Mouse (Mus musculus): ENCODE data around the gene Slc43a3. TPM values are rescaled to one million over a fixed set of nuclear protein-coding genes. Genes with fewer than 3 reads are reported as not detected.
A peak's percentile ranks its signal among the peaks of the same experiment; 100 is the strongest.

Gene Slc43a3
- polyA plus RNA-seq, 1 experiment from 2014 or later, result 35.8 TPM

DNA sequence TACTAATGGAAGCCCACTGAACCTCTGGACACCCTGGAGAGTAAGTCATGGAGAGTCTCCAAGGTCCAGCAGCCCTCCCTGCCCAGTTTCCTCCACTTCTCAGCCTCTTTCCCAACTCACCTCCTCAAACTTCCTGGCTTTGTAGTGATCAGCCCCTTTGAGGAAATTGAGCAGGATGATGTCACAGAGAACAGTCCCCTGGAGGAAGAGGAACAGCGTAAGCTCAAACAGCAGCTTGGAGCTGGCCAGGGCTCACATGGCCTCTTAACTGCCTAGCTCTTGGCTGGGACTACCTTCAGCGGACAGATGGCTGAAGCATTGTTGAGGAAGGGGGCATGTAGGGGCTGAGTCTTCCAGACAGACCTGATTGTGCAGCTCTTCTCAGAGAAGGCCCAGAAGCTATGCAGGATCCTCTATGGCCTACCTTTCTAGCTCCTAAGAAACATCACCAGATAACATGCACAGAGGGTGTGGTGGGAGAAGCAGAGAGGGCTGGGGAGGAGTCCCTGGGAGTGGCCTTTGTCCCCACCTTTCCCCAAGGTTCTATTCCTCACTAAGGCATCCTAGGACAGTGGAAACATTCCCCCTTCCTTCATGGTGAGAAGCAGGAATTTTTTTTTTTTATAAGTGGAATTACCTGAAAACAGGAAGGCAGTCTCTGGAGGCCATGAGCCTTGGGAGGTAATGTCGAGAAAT is 63.3 kb downstream of the Slc43a3 start:
- no peaks in the 10 kb centered on the region for H3K27me3 ChIP-seq
- peaks cover 12% of the 10 kb centered on the region; the same call in 1 of the 2 replicates for H3K4me1 ChIP-seq (replicated peaks)
- whole genome bisulfite sequencing, result 59% methylated on average over 3 of the region's 3 CpGs
- no peak for ATAC-seq (replicated peaks; ENCODE audit: insufficient number of reproducible peaks, insufficient read depth, low FRiP score, low read depth)
- H3K4me3 ChIP-seq, result no peak overlapping the region
- no peak overlapping the region for H3K9ac ChIP-seq
- no peak overlapping the region for H3K4me2 ChIP-seq
- no peaks in the 10 kb centered on the region for H3K36me3 ChIP-seq
- no peaks in the 10 kb centered on the region for H3K9me3 ChIP-seq (replicated peaks)
- H3K27ac ChIP-seq, result peak overlapping the region; percentile 62; the same call in 1 of the 2 replicates

DNA sequence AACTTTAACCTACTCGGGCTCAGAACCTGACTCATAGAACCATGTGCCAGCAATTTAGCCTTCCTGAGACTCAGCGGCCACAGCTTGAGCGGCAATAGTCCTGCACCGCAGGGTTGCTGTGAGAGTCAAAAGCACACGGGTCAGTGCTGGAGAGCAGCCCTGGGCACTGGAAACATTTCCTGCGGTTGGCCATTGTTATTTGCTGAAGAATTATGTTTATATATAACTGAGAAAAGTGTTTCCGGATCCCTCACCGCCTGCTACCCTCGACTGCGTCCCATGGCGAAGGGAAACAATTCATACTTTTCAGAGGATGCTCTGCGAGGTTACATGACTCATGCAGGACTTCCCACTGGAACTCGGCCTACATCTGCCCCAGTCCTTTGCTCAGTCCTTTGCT is 65.1 kb downstream of the Slc43a3 start:
- 77% methylated on average over 13 of the region's 13 CpGs for WGBS

DNA sequence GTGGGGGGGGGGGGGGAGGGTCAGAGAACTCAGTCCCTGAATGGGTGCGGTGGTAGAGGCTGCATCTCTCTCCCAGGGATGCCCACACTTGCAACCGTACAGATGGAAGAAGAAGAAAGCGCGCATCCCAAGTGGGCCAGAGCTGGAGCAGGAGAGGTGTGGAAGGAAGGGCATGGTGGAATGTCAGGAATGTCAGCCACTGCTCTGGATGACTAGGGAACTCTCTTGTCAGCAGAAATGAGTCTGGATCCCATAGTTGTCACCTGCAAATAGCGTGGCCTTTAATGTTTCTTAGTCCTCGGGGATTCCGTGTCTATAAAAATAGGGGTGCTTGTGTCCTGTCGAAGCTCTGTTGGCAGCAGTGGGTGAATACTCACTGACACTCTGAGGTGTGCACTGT is 66.2 kb downstream of the Slc43a3 start:
- WGBS, result 29% methylated on average over 8 of the region's 8 CpGs
- H3K27ac ChIP-seq, result no peak overlapping the region
- H3K9me3 ChIP-seq (replicated peaks), result no peaks in the 10 kb centered on the region
- H3K36me3 ChIP-seq, result no peaks in the 10 kb centered on the region
- no peak overlapping the region for H3K4me2 ChIP-seq
- H3K4me3 ChIP-seq, result no peak overlapping the region
- no peaks in the 10 kb centered on the region for H3K27me3 ChIP-seq
- no peak overlapping the region for H3K9ac ChIP-seq
- peaks cover 12% of the 10 kb centered on the region; the same call in 1 of the 2 replicates for H3K4me1 ChIP-seq (replicated peaks)
- no peak for ATAC-seq (replicated peaks; ENCODE audit: insufficient number of reproducible peaks, insufficient read depth, low FRiP score, low read depth)

More for the DNA sequence above, 65.1 kb downstream of the Slc43a3 start:
- Histone ChIP-seq H3K4me3 (no peak overlapping the region), H3K4me2 (no peak overlapping the region), H3K27me3 (no peaks in the 10 kb centered on the region), H3K9ac (no peak overlapping the region), H3K36me3 (no peaks in the 10 kb centered on the region), H3K9me3 (replicated peaks) (no peaks in the 10 kb centered on the region), H3K27ac (peak overlapping the region; percentile 39), H3K4me1 (replicated peaks) (peaks cover 12% of the 10 kb centered on the region; the same call in 1 of the 2 replicates)
- 0 out of 2 replicates have a peak, but pooled peaks have one; percentile 14 for ATAC-seq (replicated peaks; ENCODE audit: insufficient number of reproducible peaks, insufficient read depth, low FRiP score, low read depth)

DNA sequence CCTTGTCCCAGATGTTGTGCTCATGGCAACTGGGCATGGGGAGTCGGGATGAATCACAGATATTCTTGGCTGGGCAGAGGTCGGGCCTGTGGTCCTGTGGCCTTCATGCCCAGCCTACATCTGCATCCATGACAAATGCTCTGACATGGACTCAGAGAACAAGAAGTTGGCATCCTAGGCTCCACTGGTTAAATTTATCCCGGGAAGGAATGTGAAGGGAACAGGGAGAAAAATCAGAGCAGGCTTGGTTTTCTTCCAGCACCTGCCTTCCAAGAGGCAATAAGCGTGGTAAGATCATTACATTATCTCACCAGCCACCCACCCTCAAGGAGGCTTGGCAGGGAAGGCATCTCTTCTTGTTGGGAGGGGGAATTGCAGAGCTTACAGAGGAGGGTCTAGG is 68.0 kb downstream of the Slc43a3 start:
- no peak overlapping the region for H3K9ac ChIP-seq
- no peak overlapping the region for H3K4me2 ChIP-seq
- ATAC-seq (replicated peaks; ENCODE audit: insufficient number of reproducible peaks, insufficient read depth, low FRiP score, low read depth), result no peak
- no peaks in the 10 kb centered on the region for H3K9me3 ChIP-seq (replicated peaks)
- no peaks in the 10 kb centered on the region for H3K36me3 ChIP-seq
- no peak overlapping the region for H3K4me3 ChIP-seq
- WGBS, result 76% methylated on average over 4 of the region's 4 CpGs
- H3K27me3 ChIP-seq, result no peaks in the 10 kb centered on the region
- H3K4me1 ChIP-seq (replicated peaks), result peaks cover 12% of the 10 kb centered on the region; the same call in 1 of the 2 replicates
- H3K27ac ChIP-seq, result no peak overlapping the region

DNA sequence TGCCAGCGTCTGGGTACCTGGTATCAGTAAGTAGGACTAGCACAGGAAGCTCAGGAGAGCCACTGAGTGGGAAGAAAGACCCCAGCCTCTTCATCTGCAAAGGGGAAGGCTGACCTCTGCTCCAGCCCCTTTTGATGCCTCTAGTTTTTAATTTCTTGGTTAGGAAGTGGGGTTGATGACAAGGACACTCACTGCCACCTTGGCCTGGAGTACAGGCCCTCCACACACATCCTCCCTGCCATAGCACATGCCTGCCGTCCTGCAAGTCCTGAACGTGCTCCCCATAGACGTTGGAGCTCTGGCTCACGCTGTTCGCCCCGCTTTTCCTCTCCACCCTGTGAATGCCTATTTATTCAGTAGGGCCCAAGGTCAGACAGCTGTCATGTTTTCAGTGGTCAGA is 70.2 kb downstream of the Slc43a3 start:
- WGBS, result 62% methylated on average over 7 of the region's 7 CpGs
- H3K27ac ChIP-seq, result no peak overlapping the region
- ATAC-seq (replicated peaks; ENCODE audit: insufficient number of reproducible peaks, insufficient read depth, low FRiP score, low read depth), result no peak
- H3K4me3 ChIP-seq, result no peak overlapping the region
- no peak overlapping the region for H3K9ac ChIP-seq
- no peaks in the 10 kb centered on the region for H3K9me3 ChIP-seq (replicated peaks)
- no peaks in the 10 kb centered on the region for H3K27me3 ChIP-seq
- H3K4me1 ChIP-seq (replicated peaks), result peaks cover 21% of the 10 kb centered on the region
- no peak overlapping the region for H3K4me2 ChIP-seq
- no peaks in the 10 kb centered on the region for H3K36me3 ChIP-seq

DNA sequence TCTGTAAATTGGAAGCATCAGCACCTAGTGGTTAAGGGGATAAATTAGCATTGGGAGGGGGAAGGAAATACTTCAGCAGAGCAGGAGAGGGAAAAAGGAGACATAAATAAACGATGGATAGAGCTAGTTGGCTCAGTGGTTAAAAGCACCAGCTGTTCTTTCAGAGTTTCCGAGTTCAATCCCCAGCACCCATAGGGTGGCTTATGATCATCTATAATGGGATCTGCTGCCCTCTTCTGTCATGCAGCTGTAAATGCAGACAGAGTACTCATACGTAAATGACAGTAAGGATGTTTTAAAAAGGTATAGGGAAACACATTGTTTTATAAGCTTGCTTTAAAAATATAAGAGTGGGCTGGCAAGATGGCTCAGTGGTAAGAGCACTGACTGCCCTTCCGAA is 71.3 kb downstream of the Slc43a3 start:
- H3K4me1 ChIP-seq (replicated peaks), result peaks cover 27% of the 10 kb centered on the region

More for the DNA sequence above, 71.3 kb downstream of the Slc43a3 start:
- Histone ChIP-seq H3K27ac (no peak overlapping the region), H3K9me3 (replicated peaks) (no peaks in the 10 kb centered on the region), H3K9ac (no peak overlapping the region), H3K27me3 (no peaks in the 10 kb centered on the region), H3K4me2 (no peak overlapping the region), H3K36me3 (no peaks in the 10 kb centered on the region), H3K4me3 (no peak overlapping the region)
- 31% methylated on average over 4 of the region's 4 CpGs for WGBS
- ATAC-seq (replicated peaks; ENCODE audit: insufficient number of reproducible peaks, insufficient read depth, low FRiP score, low read depth), result no peak

Small RNAs within 50 kb of the gene (microRNA-seq; reads per million reads assigned to microRNA genes)
- gene Gm24332, result not detected

Other genes starting within 250 kb of the Slc43a3 start
- 20.2 and 22.4 TPM in 2 replicates for gene Zdhhc5, start 221.4 kb upstream of the Slc43a3 start, polyA plus RNA-seq (2015; fragmentation: Nextera tagmentation; extraction: Ambion mirVana)
- gene Clp1, start 209.2 kb upstream of the Slc43a3 start, polyA plus RNA-seq (2015; fragmentation: Nextera tagmentation; extraction: Ambion mirVana), result 12.8 and 18.6 TPM in 2 replicates
- 3.0 and 3.8 TPM in 2 replicates for gene Ypel4, start 202.5 kb upstream of the Slc43a3 start, polyA plus RNA-seq (2015; fragmentation: Nextera tagmentation; extraction: Ambion mirVana)
- gene Gm19426, start 192.9 kb upstream of the Slc43a3 start, polyA plus RNA-seq (2015; fragmentation: Nextera tagmentation; extraction: Ambion mirVana), result 5.1 and 5.3 TPM in 2 replicates
- 45.2 and 53.2 TPM in 2 replicates for gene Serping1, start 161.1 kb upstream of the Slc43a3 start, polyA plus RNA-seq (2015; fragmentation: Nextera tagmentation; extraction: Ambion mirVana)
- gene Ube2l6, start 137.8 kb upstream of the Slc43a3 start, polyA plus RNA-seq (2015; fragmentation: Nextera tagmentation; extraction: Ambion mirVana), result 128 and 145 TPM in 2 replicates
- 0.25 and 0.38 TPM in 2 replicates for gene Smtnl1, start 113.9 kb upstream of the Slc43a3 start, polyA plus RNA-seq (2015; fragmentation: Nextera tagmentation; extraction: Ambion mirVana)
- 76.6 TPM in 2 replicates for gene Timm10, start 109.6 kb upstream of the Slc43a3 start, polyA plus RNA-seq (2015; fragmentation: Nextera tagmentation; extraction: Ambion mirVana)
- gene Slc43a1, start 97.7 kb upstream of the Slc43a3 start, polyA plus RNA-seq (2015; fragmentation: Nextera tagmentation; extraction: Ambion mirVana), result 8.6 and 11.5 TPM in 2 replicates
- gene Rtn4rl2, start 49.9 kb upstream of the Slc43a3 start, polyA plus RNA-seq (2015; fragmentation: Nextera tagmentation; extraction: Ambion mirVana), result 1.9 and 2.1 TPM in 2 replicates
- 0.35 and 0.57 TPM in 2 replicates for gene Prg2, start 43.9 kb downstream of the Slc43a3 start, polyA plus RNA-seq (2015; fragmentation: Nextera tagmentation; extraction: Ambion mirVana)
- not detected in 2 replicates for gene Prg3, start 51.6 kb downstream of the Slc43a3 start, polyA plus RNA-seq (2015; fragmentation: Nextera tagmentation; extraction: Ambion mirVana)
- 104 and 141 TPM in 2 replicates for gene Ssrp1, start 100.7 kb downstream of the Slc43a3 start, polyA plus RNA-seq (2015; fragmentation: Nextera tagmentation; extraction: Ambion mirVana)
- gene P2rx3, start 100.9 kb downstream of the Slc43a3 start, polyA plus RNA-seq (2015; fragmentation: Nextera tagmentation; extraction: Ambion mirVana), result 0.33 and 0.68 TPM in 2 replicates
- gene Tnks1bp1, start 111.4 kb downstream of the Slc43a3 start, polyA plus RNA-seq (2015; fragmentation: Nextera tagmentation; extraction: Ambion mirVana), result 23.9 and 31.7 TPM in 2 replicates
- gene Aplnr, start 199.6 kb downstream of the Slc43a3 start, polyA plus RNA-seq (2015; fragmentation: Nextera tagmentation; extraction: Ambion mirVana), result 36.0 and 47.7 TPM in 2 replicates

Data from heart, embryonic 15.5 days (tissue).